Mouse (Mus musculus): ENCODE results near the gene Ankrd42. TPM values are rescaled to one million over a fixed set of nuclear protein-coding genes. Genes with fewer than 3 reads are reported as not detected.

Ankrd42 gene
- total RNA-seq, 2 experiments from 2014 or later: 1.0 to 1.1 TPM

GRCm38 (mm10) chr7:92583567-92583966 is 53.4 kb downstream of the Ankrd42 start:
- no peak for DNase-seq (ENCODE audit: low spot score)
- intact Hi-C loops (cut with DNase I): no loop called here

- intact Hi-C loops (cut with DNase I): no loop called here
- DNase-seq (ENCODE audit: low spot score): no peak
Observed at GRCm38 (mm10) chr7:92580491-92581207, 56.3 kb downstream of the Ankrd42 start.

- intact Hi-C loops (cut with DNase I): loop anchor here (5.0 to 10.0 kb wide), 3 partner anchors 98 to 258 kb away; partner anchors contain the start of genes Pcf11 and Rab30
- DNase-seq (ENCODE audit: low spot score): no peak
Observed at GRCm38 (mm10) chr7:92566775-92567174, 70.2 kb downstream of the Ankrd42 start.

- intact Hi-C loops (cut with DNase I): loop anchor here (5.0 to 10.0 kb wide), 3 partner anchors 76 to 264 kb away; partner anchors contain the start of genes Ankrd42 and Pcf11
Observed at GRCm38 (mm10) chr7:92560986-92561876, 75.7 kb downstream of the Ankrd42 start, which contains the start of gene Ccdc90b. TSS of gene Ccdc90b (plus strand) at chr7:92561149.

GRCm38 (mm10) chr7:92558744-92559143 is 78.2 kb downstream of the Ankrd42 start:
- DNase-seq (ENCODE audit: low spot score): no peak
- intact Hi-C loops (cut with DNase I): loop anchor here (10.0 kb wide), 1 partner anchor 234 kb away; no protein-coding TSS in a partner anchor

More at GRCm38 (mm10) chr7:92560986-92561876, 75.7 kb downstream of the Ankrd42 start, which contains the start of gene Ccdc90b:
- DNase-seq (ENCODE audit: low spot score): peak; percentile 75

DNA sequence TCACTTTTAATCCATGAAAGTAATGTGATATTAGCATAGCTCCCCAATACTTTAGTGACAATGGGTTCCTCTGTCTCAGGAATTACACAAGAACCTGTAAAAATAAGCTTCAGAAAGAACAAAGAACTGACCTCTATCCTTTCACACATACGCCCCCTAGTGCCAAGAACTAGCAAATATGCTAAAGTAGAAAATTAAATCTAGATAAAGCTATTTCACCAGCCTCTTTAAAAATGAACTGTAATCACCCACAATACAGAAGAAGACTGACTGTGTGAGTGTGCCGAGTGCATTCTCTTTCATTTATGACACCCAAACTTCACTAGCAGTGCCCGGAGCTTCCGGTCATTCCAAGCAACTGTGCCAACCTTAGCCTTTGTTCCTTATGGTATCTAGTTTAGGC is 86.0 kb downstream of the Ankrd42 start:
- intact Hi-C loops (cut with DNase I): loop anchor here (1.0 to 10.0 kb wide), 2 partner anchors 226 to 448 kb away; no protein-coding TSS in a partner anchor
- DNase-seq (ENCODE audit: low spot score): no peak

GRCm38 (mm10) chr7:92550248-92550989 is 86.5 kb downstream of the Ankrd42 start:
- no peak for DNase-seq (ENCODE audit: low spot score)
- intact Hi-C loops (cut with DNase I): loop anchor here (10.0 kb wide), 1 partner anchor 226 kb away; no protein-coding TSS in a partner anchor

- intact Hi-C loops (cut with DNase I): no loop called here
- DNase-seq (ENCODE audit: low spot score): no peak
Observed at GRCm38 (mm10) chr7:92546763-92547162, 90.2 kb downstream of the Ankrd42 start.

DNA sequence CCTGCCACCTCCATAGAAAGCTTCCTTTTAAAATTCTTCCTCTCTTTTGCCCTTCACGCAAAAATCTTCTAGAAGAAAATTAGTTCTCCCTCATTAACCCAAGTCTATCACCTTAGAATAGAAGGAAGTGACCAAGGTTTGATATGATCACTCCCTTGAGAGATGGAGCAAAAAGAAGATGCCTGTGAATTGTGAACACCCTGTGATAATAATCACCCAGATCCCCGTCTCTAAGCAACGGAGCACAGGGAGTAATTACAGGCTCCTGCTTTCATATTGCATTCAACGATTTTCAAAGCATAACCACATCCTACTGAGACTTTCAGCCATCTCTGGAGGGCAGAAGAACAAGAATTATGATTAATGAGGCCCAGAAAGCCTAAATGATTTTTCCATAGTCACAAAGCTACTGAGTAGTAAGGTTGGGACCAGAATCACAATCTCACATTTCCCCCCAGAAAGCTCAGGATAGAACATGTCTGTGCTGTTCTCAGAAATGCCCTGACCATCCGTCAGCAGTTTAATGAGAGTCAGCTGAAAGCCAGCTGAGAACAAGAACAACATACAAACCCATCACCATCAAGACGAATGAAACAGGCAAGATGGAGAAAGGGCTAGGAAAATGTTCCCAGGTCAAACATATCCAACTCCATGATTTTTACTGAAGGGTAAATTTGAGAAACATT is 104.4 kb downstream of the Ankrd42 start:
- intact Hi-C loops (cut with DNase I): no loop called here

More for the DNA sequence above, 104.4 kb downstream of the Ankrd42 start:
- no peak for DNase-seq (ENCODE audit: low spot score)

Other genes with a start within 250 kb of the Ankrd42 start
- gene Ccdc90b, start 76.0 kb downstream of the Ankrd42 start, total RNA-seq (2021): 10 to 100 TPM; 34.2 to 35.3 TPM
- 10 to 100 TPM; 23.0 to 28.2 TPM for gene Pcf11, start 32.8 kb upstream of the Ankrd42 start, total RNA-seq (2021)
- 10 to 100 TPM; 14.8 to 17.7 TPM for gene Rab30, start 104.5 kb upstream of the Ankrd42 start, total RNA-seq (2021)
- under 1 TPM; 0.31 to 0.36 TPM for gene Ddias, start 237.1 kb upstream of the Ankrd42 start, total RNA-seq (2021)
- gene Prcp, start 237.3 kb upstream of the Ankrd42 start, total RNA-seq (2021): 10 to 100 TPM; 13.7 to 16.5 TPM

Data from heart, postnatal 25 days (tissue).